Mouse (Mus musculus) neural tube, embryonic 10.5 days (tissue): Measurements from ENCODE around the gene Pxn.
A peak's percentile ranks its signal among the peaks of the same experiment; 100 is the strongest.
"Not testable (repeated sequence)": the region's sequence is repeated elsewhere in the genome, so short reads cannot be mapped to it uniquely, and the experiment has no call there.

Experiments used
- DNase-seq: peaks from one replicate; pipeline ENCODE4 v3.0.0-alpha.2; 2017; ENCODE audit warnings: low spot score; ENCODE audit errors: extremely low spot score

The Pxn gene

GRCm38 (mm10) chr5:115509321-115509761, 2.9 kb downstream of the Pxn start:
- DNase-seq = no peak

GRCm38 (mm10) chr5:115509790-115510689, 3.6 kb downstream of the Pxn start:
- DNase-seq = no peak

- DNase-seq = no peak
These were observed 5.9 kb downstream of the Pxn start for GRCm38 (mm10) chr5:115512375-115512774.

DNA sequence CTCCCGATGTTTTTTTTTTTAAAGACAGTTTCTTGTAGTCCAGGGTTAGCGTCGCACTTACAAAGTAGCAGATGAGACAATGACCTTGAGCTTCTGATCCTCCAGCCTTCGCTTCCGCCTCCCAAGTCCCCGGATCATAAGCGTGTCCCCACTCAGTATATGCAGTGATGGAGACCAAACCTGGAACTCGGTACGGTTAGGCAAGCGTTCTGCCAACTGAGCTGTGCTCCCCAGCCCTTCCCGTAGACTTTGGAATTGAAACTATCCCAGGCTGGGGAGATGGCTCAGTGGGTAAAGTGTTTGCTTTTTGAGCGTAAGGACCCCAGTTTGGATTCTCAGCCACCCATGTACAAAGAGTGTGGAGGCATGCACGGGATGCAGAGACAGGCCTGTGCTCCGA, 6.8 kb downstream of the Pxn start:
- no peak for DNase-seq

DNA sequence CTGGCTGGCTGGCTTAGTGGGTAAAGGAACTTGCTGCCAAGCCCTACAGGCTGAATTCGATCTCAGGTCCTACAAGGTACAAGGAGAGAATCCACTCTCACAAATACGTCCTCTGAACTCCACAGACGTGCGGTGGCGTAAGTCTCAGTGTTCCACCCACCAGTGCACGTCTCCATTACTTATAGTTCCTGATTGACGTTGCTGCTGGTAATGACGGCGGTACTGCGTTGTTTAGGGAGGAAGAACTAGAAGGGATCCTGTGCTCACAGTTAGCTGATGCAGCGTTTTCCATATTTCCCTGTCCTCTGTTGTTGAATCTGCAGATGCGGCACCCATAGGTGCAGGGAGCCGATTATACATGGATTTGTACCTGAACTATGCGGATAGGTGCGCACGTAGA, 7.2 kb downstream of the Pxn start:
- DNase-seq = no peak

DNA sequence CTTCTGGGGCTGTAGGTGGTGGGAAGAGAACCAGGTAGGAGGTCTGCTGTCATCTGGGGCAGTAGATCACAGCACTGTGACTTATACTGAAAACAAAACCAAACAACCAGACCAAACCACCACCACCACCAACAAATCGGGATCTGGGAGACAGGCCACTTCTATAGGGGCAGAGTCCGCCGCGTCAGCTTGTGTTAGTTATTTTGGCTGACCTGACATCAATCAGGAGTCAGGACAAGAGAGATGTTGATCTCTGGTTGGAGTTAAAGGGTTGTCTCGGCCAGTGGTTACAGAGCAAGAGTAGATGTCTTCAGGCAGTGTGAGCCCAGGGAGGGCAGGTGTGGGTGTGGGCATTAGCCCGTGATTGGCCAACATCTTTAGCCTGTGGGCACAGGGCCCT, 7.9 kb downstream of the Pxn start:
- DNase-seq = no peak

DNA sequence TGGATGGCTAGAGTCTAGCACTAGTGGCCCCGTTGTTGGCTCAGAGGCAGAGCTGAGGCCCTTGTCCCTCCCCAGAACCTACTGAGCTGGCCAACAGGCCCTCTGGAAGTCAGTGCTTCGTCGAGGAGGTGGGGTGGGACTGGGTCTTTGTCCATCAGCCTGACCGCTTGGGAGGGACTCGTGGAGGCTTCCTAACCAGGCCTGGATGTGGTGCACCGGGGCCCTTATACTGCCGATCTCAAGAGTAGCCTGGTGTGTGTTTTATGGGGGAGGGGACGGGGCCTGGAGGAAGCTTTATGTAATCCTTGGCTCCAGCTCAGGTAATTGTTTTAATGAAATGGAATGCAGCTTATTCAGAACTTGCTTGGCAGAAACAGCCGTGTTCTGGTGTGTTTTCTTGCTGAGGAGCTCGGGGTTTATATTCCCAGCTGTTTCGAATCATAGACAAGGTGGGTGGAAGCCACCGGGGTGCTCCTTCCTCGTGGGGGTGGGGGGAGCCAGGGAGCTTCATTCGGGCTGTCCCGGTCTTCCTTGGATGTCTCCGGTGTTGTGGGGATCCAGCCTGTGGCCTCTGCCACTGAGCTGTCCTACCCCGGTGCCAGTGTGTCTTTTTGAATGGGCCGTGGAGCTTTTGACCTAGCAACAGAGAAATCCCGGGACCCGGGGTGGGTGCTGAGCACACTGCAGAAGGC, 8.6 kb downstream of the Pxn start:
- DNase-seq = no peak

DNA sequence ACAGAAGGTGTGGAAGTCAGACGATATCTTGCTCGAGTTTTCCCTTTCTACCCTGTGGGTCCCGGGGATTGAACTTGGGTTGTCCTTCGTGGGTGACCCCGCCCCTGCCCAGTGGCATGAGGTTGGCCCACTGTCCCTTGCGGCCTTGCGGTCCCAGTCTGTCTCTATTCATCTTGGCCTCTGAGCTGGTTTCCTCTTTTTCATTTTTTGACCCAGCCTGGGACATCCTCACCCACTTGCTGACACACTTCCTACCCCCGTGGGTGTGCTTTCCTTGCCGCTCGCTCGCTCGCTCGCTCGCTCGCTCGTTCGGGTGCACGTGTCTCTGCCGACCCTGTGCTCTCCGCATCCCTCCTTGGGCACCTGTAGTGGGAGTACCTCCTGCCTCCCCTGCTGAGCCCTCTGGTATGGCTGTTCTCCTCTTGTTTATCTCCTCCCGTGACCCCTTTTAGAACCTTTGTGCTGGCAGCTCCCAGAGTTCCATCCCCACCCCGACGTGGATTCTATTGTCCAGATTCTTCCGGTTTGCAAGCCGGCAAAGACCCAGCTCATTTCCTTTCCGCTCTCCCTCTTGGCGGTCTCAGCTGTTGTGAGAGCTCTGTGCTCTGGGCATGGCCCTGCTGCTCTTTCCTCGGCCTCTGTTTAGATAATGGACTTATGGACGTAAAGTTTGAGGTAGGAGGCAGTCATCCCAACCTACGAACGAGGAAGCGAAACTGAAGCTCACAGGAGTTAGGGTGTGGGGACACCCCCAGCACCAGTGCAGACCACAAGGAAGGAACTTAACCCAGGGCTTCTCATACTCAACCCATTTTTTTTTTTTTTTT, 9.8 kb downstream of the Pxn start:
- DNase-seq = no peak

GRCm38 (mm10) chr5:115516908-115517307, 10.4 kb downstream of the Pxn start:
- DNase-seq = no peak

DNA sequence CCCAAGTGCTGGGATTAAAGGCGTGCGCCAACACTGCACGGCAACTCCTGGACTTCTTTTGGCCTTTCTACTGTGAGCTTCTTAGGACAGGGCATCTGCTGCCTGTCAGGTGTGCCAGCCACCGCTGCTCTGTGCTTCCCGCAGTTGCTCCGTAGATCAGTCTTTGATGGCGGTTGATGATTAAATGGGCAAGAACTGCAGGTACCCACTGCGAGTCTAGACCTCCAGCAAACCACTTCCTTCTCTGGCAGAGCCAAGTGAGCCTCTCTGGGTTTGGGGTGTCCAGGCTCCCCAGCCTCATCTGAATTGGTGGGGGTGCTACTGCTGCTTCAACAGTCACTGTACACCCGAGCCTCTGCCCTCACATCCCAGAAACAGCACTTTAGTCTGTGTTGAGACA, 11.0 kb downstream of the Pxn start:
- no peak for DNase-seq

- not testable (repeated sequence) for DNase-seq
These were observed 11.7 kb downstream of the Pxn start for GRCm38 (mm10) chr5:115518214-115518613.

DNA sequence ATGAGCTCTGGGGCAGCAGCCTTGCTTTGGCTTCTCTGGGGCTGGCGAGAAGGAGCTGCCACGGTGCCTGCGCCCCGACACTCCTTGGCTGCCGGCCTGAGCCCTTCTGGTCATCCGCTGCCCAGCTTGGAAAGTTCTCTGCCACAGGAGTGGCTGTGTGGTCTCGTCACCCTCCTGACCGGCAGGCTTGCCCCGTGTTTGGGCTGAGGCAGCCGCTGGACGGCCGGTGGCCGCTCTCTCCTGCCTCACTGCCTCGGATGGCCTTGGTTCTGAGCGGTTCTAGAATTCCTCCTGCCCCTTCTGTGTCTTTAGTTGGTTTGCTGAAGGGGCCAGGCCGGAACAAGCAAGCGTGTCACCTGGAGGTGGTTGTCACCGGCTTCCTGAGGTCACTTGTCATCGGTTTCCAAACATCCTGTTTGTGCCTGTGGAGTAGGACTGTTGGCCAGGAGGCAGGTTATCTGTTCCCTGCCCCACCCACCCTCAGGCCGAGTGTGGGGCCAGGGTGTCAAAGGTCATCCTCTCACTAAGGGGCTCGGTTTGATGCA, 13.9 kb downstream of the Pxn start:
- no peak for DNase-seq

- no peak for DNase-seq
These were observed 15.3 kb downstream of the Pxn start for GRCm38 (mm10) chr5:115521553-115522461.

- DNase-seq = no peak
These were observed 16.1 kb downstream of the Pxn start for GRCm38 (mm10) chr5:115522531-115522930.

DNA sequence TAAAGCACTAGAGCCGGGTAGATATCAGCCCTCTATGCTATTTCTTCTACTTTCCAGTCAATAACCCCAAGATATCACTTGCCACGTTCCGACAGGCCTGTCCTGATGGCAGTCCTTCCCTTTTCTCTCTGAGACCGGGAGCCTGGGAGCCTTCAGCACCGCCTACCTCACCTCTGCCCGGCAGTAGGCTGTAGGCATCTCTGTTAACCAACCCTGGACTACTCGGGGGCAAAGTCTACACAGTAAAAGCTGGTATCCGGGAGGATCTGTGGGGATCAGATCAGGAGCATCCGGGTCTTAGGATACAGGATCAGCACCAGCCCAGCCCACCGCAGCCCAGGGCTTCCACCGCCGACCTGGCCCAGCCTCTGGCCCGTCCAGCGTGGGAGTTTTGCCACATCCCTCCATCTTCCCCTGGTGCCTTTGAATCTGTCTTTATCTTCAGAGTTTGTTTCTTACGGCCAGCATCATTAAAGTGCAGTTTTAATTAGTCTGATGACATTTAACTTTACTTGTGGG, 16.6 kb downstream of the Pxn start:
- DNase-seq = no peak

- DNase-seq = peak; percentile 62
These were observed 17.5 kb downstream of the Pxn start for GRCm38 (mm10) chr5:115523971-115524370.

DNA sequence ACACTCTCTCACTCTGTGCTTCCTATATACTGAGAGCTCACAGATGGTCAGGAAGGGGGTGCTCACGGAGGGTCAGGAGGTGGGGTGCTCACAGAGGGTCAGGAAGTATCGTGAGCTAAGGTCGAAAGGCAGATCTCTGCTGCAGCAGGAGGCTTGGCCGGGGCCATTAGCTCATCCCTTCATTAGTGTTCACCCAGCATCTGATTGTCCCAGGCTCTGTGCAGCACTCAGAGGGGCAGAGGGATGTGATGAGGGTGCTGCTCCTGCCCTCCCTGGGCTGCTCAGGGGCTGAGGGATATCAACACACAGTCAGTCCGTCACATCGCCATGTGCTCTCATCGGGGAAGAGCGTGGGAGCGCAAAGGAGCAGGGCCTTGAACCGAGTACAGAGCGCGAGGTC, 18.0 kb downstream of the Pxn start:
- no peak for DNase-seq

- no peak for DNase-seq
These were observed 18.9 kb downstream of the Pxn start for GRCm38 (mm10) chr5:115525416-115525815.

- DNase-seq = no peak
These were observed 19.5 kb downstream of the Pxn start for GRCm38 (mm10) chr5:115525943-115526342.
